Mouse (Mus musculus) lung, adult 2 months (tissue): ENCODE data around the gene Zfp142.

Source experiments
- CTCF ChIP-seq: fragments of 200-500 bp; IDR thresholded peaks from 2 replicates; pipeline ENCODE4 v1.5.1; 2011; ENCODE audit warnings: mild to moderate bottlenecking, low read length, control low read depth; ENCODE audit not compliant: insufficient read depth
- POLR2A ChIP-seq: fragments of 200-500 bp; IDR thresholded peaks from 2 replicates; pipeline ENCODE4 v1.6.1; 2011; ENCODE audit warnings: low read depth, mild to moderate bottlenecking, control low read depth, low read length, borderline replicate concordance; ENCODE audit errors: extremely low read depth

DNA sequence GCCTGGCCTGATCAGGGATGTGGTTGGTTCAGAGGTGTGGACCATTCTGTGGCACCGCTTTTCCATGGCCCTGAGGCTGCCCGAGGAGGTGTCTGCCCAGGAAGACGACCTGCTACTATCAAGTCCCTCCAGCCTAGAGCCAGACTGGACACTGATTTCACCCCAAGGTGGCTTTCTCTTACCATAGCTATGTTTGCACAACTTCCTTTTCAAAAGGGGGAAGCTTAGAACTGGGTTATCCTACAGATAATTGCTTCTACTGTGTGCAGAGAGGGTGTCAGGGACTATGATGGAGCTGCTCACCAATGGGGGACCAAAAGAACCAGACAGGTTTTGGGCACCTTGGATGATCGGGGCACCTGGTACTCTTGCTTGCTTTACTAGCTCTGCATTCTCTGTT lies 44.7 kb upstream of the Zfp142 start:
- TF ChIP-seq CTCF (no peak), POLR2A (no peak)
